Mouse (Mus musculus) left cerebral cortex, adult 8-10 months (tissue): ENCODE results near the gene Rc3h2. TPM values are rescaled to one million over a fixed set of nuclear protein-coding genes. Genes with fewer than 3 reads are reported as not detected.

Source experiments
- DNase-seq, 2 experiments: peaks; one replicate each; pipeline ENCODE4 v3.0.0; 2022; ENCODE audit warnings: low spot score in 2 of 2
- total RNA-seq, 4 experiments: library from RNA; stranded (reverse); gene quantifications; 2 replicates each; pipeline ENCODE4 v1.2.4; 2022

Rc3h2 gene
- total RNA-seq, 4 experiments from 2014 or later, result 75.6 to 92.0 (median 82.8) TPM

GRCm38 (mm10) chr2:37338497-37339187 lies 84.1 kb downstream of the Rc3h2 start:
- no peak for DNase-seq

DNA sequence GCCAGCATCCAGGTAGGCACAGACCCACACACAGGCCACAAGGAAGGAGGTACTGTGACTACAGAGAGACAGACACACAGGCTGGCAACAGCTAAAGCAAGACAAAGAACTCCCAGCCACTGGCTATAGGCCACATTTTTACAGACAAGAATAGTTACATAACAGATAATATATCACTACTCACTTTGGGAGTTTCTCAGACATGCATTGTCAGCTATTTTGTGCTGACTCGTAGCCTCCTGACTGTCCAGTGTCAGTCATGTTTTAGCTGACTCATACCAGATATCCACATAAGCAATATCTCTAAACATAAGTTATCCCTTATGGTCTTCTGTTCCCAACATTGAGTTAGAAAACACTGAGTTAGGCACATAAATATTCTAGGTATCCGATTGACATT lies 89.4 kb downstream of the Rc3h2 start:
- DNase-seq, result no peak

GRCm38 (mm10) chr2:37326215-37326614 lies 96.5 kb downstream of the Rc3h2 start, which contains the start of gene Olfr368:
Gene Olfr368, plus strand, starts transcription at chr2:37326515.
- no peak for DNase-seq

Other genes starting within 250 kb of the Rc3h2 start
- gene Olfr365, start 234.7 kb downstream of the Rc3h2 start, total RNA-seq, result under 1 TPM in 1 of 4 experiments, not detected in 3; 0.07 TPM
- gene Olfr366, start 211.3 kb downstream of the Rc3h2 start, total RNA-seq, result not detected
- gene Olfr368, start 96.4 kb downstream of the Rc3h2 start, total RNA-seq, result not detected
- 10 to 100 TPM; 21.7 to 27.5 (median 23.7) TPM for gene Pdcl, start 63.6 kb downstream of the Rc3h2 start, total RNA-seq
- 10 to 100 TPM in 1 of 4 experiments, 1 to 10 TPM in 3; 8.4 to 11.1 (median 9.1) TPM for gene Zbtb26, start 20.2 kb upstream of the Rc3h2 start, total RNA-seq
- gene Zbtb6, start 20.3 kb upstream of the Rc3h2 start, total RNA-seq, result 10 to 100 TPM; 12.6 to 14.9 (median 14.0) TPM
- gene Rabgap1, start 20.4 kb upstream of the Rc3h2 start, total RNA-seq, result 100 to 1,000 TPM in 1 of 4 experiments, 10 to 100 TPM in 3; 88.3 to 108 (median 96.0) TPM
- 1 to 10 TPM; 5.3 to 6.6 (median 6.3) TPM for gene Gpr21, start 93.4 kb upstream of the Rc3h2 start, total RNA-seq